Mouse (Mus musculus) forebrain, embryonic 11.5 days (tissue): ENCODE data around the gene Hdac7. TPM values are rescaled to one million over a fixed set of nuclear protein-coding genes. Genes with fewer than 3 reads are reported as not detected.
A peak's percentile ranks its signal among the peaks of the same experiment; 100 is the strongest.

Experiments
- ATAC-seq: fragments of 200-750 bp; cut with Nextera tagmentation; replicated peaks from 2 replicates; pipeline ENCODE4 v1.8.0; 2017; ENCODE audit warnings: moderate TSS enrichment; ENCODE audit not compliant: low FRiP score
- DNase-seq: peaks from one replicate; pipeline ENCODE4 v3.0.0-alpha.2; 2017; ENCODE audit warnings: low spot score
- H3K27ac ChIP-seq: fragments of 300-500 bp; sonication (generic); 2 replicates; pipeline ENCODE4 v1.5.1; 2014; ENCODE audit warnings: low read depth, low read length
- H3K27me3 ChIP-seq: fragments of 300-500 bp; sonication (generic); 2 replicates; pipeline ENCODE4 v1.6.1; 2014; ENCODE audit warnings: mild to moderate bottlenecking, low read length, mixed read lengths; ENCODE audit not compliant: control insufficient read depth, insufficient read depth
- H3K36me3 ChIP-seq: fragments of 300-500 bp; sonication (generic); 2 replicates; pipeline ENCODE4 v1.6.1; 2014; ENCODE audit warnings: mild to moderate bottlenecking, low read length, moderate library complexity, mixed read lengths; ENCODE audit not compliant: control insufficient read depth, insufficient read depth
- H3K4me1 ChIP-seq: fragments of 300-500 bp; sonication (generic); replicated peaks from 2 replicates; pipeline ENCODE4 v1.6.1; 2014; ENCODE audit warnings: low read length, mixed read lengths; ENCODE audit not compliant: control insufficient read depth, insufficient read depth
- H3K4me2 ChIP-seq: fragments of 300-500 bp; sonication (generic); 2 replicates; pipeline ENCODE4 v1.6.1; 2014; ENCODE audit warnings: low read depth, mild to moderate bottlenecking, low read length, moderate library complexity, mixed read lengths; ENCODE audit not compliant: severe bottlenecking
- H3K4me3 ChIP-seq: fragments of 300-500 bp; sonication (generic); 2 replicates; pipeline ENCODE4 v1.5.1; 2014; ENCODE audit warnings: low read depth, low read length
- H3K9ac ChIP-seq: fragments of 300-500 bp; sonication (generic); 2 replicates; pipeline ENCODE4 v1.6.1; 2014; ENCODE audit warnings: low read length
- H3K9me3 ChIP-seq: fragments of 300-500 bp; sonication (generic); 2 replicates; pipeline ENCODE4 v1.6.1; 2016; ENCODE audit warnings: low read length, mixed read lengths; ENCODE audit not compliant: control insufficient read depth
- WGBS: fragments of 180-500 bp; shearing (Covaris S2); extraction: QIAGEN DNeasy Blood & Tissue Kit; methylation state at CpG from one replicate; pipeline ENCODE4 v1.1.7; 2014; 5-methylcytosine and 5-hydroxymethylcytosine counted together
- polyA plus RNA-seq: library from polyadenylated mRNA; unstranded; fragments of >200 nt; fragmentation: Nextera tagmentation; extraction: Ambion mirVana; gene quantifications from 2 replicates; pipeline ENCODE4 v1.2.1, GENCODE M21; 2014

Hdac7 gene
- polyA plus RNA-seq, 1 experiment from 2014 or later = 23.9 TPM

DNA sequence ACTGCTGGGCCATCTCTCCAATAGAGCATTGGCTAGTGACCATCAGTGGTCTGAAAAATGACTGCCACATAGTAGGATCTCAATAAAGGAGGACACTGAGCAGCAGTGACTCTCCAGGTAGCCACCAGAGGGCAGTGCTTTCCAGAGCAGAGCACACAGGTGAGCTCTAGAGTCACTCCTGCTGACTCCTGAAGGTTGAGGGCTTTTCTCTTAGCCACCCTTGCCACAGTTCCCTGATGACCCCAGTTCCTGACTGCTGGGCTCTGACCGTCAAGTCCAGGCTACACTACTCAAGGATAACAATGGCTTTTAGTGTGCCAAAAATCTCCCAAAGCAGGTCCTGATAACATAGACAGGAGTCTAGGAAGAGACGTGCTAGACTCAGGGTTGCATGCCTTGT, 92.6 kb downstream of the Hdac7 start:
- DNase-seq = no peak
- Histone ChIP-seq H3K36me3 (no peaks in the 10 kb centered on the region), H3K4me1 (peaks cover 4% of the 10 kb centered on the region; the same call in 1 of the 2 replicates), H3K27ac (no peak overlapping the region), H3K4me2 (no peak overlapping the region), H3K9me3 (no peaks in the 10 kb centered on the region), H3K27me3 (no peaks in the 10 kb centered on the region), H3K4me3 (no peak overlapping the region), H3K9ac (no peak overlapping the region)
- 92% methylated on average over 2 of the region's 2 CpGs for WGBS
- ATAC-seq = no peak

DNA sequence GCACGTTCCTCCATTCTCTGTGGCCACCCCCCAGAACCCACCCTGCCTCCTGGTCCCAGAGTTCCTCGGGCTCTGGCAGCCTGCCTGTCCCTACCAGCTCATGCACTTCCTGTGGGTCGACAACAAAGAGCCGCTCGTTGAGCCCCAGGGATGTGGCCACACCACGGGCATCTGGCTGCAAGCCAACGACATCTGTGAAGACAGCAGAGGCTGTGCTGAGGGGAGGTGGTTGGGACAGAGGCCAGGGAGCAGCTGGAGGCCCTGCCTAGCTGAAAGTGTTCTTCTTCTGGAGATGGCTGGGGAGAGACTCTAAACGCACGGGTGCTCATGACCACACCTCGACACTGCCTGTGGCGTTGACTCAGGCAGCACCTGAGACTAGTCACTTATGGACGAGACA, 93.6 kb downstream of the Hdac7 start:
- Histone ChIP-seq H3K36me3 (no peaks in the 10 kb centered on the region), H3K4me1 (peaks cover 4% of the 10 kb centered on the region; the same call in 1 of the 2 replicates), H3K4me2 (no peak overlapping the region), H3K4me3 (no peak overlapping the region), H3K27me3 (no peaks in the 10 kb centered on the region), H3K27ac (no peak overlapping the region), H3K9ac (no peak overlapping the region; the same call in 1 of the 2 replicates), H3K9me3 (no peaks in the 10 kb centered on the region)
- peak; percentile 70 for ATAC-seq
- WGBS = 50% methylated on average over 12 of the region's 12 CpGs
- DNase-seq = peak; percentile 77

DNA sequence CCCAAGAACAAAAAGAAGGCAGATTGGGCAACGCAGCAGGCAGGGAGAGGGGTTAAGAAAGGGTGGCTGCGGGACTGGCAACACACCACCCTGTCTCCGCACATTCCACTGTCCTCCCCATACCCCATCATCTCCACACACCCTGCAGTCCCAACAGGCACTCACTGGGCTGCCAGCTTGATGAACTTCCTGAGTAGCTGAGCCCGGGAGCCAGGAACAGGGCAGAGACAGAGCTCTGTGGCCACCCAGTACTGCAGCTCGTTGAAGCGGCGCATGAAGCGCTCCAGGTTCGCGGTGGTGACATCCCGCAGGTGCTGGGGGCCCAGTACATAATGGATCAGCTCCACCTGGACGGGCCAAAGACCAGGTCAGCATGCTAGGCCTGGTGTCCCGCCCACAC, 94.5 kb downstream of the Hdac7 start:
- Histone ChIP-seq H3K9me3 (no peaks in the 10 kb centered on the region), H3K27me3 (no peaks in the 10 kb centered on the region), H3K27ac (no peak overlapping the region), H3K9ac (no peak overlapping the region), H3K4me2 (no peak overlapping the region), H3K4me3 (no peak overlapping the region), H3K36me3 (no peaks in the 10 kb centered on the region), H3K4me1 (peaks cover 4% of the 10 kb centered on the region; the same call in 1 of the 2 replicates)
- ATAC-seq (no peak), DNase-seq (no peak)
- WGBS = 91% methylated on average over 13 of the region's 13 CpGs

DNA sequence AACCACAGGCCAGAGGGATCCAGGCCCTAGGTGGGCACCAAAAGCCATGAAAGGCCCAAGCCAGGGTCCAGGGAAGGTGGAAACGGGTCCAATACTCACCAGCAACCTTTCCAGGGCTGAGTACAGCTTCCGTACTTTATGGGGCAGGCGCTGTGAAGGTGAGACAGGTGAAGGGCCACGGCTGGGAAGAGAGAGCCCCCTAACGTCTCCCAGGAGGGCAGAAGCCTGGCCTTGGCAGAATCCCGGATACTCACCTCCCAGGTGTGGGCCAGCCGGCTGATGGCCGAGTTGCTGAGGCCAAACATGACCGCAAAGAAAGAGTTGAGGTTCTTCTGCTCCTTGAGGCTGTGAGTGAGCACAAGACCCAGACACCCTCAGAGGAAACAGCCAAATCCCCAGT, 94.9 kb downstream of the Hdac7 start:
- Histone ChIP-seq H3K9me3 (no peaks in the 10 kb centered on the region), H3K9ac (no peak overlapping the region), H3K36me3 (no peaks in the 10 kb centered on the region), H3K4me2 (no peak overlapping the region), H3K27ac (no peak overlapping the region), H3K27me3 (no peaks in the 10 kb centered on the region), H3K4me1 (peaks cover 4% of the 10 kb centered on the region; the same call in 1 of the 2 replicates), H3K4me3 (no peak overlapping the region)
- 92% methylated on average over 9 of the region's 9 CpGs for whole genome bisulfite sequencing
- ATAC-seq = no peak
- DNase-seq = no peak

DNA sequence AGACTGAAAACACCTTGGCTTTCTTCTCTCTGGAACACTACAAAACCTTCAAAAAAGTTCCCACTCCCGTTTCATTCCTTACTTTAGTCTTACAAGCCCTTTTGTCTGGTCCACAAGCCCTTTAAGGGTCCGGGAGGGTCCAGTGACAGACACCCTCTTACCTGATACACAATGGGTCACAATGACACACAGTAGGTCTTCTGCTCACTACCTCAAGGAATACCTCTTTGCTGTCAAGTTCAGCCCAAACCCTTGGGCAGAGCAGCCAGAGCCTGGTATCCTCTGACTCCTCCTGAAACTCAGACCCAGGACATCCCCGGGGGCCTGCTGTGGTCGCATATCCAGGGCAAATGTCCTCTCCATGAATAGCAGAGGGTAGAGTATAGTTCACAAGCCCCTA, 95.3 kb downstream of the Hdac7 start:
- H3K9me3 ChIP-seq = no peaks in the 10 kb centered on the region
- no peak for ATAC-seq
- H3K4me3 ChIP-seq = no peak overlapping the region
- no peak overlapping the region for H3K9ac ChIP-seq
- H3K4me1 ChIP-seq = peaks cover 4% of the 10 kb centered on the region; the same call in 1 of the 2 replicates
- H3K4me2 ChIP-seq = no peak overlapping the region
- H3K27me3 ChIP-seq = no peaks in the 10 kb centered on the region
- 81% methylated on average over 4 of the region's 4 CpGs for WGBS
- no peaks in the 10 kb centered on the region for H3K36me3 ChIP-seq
- H3K27ac ChIP-seq = no peak overlapping the region
- no peak for DNase-seq

DNA sequence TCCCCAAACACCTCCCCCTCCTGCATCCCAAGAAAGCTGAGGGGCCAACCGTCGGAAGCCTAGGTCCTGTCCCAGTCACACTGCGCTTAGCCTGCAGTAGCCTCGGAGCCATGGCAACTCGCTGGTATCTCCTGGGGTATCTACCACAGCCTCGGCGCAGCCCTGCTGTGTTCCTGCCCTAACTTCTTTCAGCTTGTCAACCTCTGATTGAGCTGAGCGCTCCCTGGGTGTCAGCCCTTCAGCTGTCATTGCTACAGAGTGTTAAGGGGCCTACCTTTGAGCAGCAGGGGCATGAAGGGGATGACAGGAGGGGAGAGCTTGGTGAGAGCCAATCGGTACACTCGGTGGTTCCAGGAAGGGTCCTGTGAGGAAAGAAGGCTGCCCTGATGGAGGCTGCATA, 96.0 kb downstream of the Hdac7 start:
- Histone ChIP-seq H3K4me3 (no peak overlapping the region), H3K36me3 (no peaks in the 10 kb centered on the region), H3K27me3 (no peaks in the 10 kb centered on the region), H3K27ac (no peak overlapping the region), H3K4me2 (no peak overlapping the region), H3K9me3 (no peaks in the 10 kb centered on the region), H3K9ac (no peak overlapping the region), H3K4me1 (peaks cover 4% of the 10 kb centered on the region; the same call in 1 of the 2 replicates)
- 65% methylated on average over 10 of the region's 10 CpGs for WGBS
- ATAC-seq = no peak
- no peak for DNase-seq

DNA sequence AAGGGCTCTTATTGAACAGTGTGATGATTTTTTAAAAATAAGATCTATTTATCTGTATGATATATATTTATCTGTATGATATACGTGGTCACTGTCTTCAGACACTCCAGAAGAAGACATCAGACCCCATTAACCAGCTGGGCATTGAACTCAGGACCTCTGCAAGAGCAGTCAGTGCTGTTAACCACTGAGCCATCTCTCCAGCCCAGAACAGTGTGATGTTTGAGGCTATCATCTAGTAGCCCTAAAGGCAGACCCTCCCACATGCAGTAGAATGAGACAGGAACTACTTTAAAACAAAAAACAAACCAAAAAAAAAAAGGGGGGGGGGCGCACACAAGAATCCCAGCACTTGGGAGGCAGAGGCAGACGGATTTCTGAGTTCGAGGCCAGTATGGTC, 96.8 kb downstream of the Hdac7 start:
- no peak overlapping the region for H3K4me2 ChIP-seq

DNA sequence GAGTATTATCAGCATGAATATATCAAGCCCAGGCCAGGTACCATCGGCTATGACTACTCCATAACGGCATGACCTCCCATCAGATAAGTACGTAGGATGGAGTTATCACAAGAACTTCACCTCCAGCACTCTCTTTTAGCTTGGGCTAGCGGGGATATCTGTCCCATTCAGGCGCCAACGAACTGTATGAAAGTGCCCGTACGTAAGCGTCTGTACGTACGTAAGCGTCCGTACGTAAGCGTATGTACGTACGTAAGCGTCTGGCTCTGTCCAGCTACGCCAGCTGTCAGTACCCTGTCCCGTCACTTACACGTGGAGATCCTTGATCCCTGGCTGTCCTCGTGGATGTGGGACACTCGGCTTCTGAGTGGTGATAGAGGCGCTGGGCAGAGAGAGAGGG, 97.6 kb downstream of the Hdac7 start:
- no peak overlapping the region for H3K27ac ChIP-seq

More for the DNA sequence above, 96.8 kb downstream of the Hdac7 start:
- no peaks in the 10 kb centered on the region for H3K36me3 ChIP-seq
- ATAC-seq (no peak), DNase-seq (no peak)
- no peaks in the 10 kb centered on the region for H3K9me3 ChIP-seq
- no peak overlapping the region for H3K9ac ChIP-seq
- no peak overlapping the region for H3K27ac ChIP-seq
- no peaks in the 10 kb centered on the region for H3K27me3 ChIP-seq
- no peak overlapping the region for H3K4me3 ChIP-seq
- WGBS = 85% methylated on average over 4 of the region's 4 CpGs
- H3K4me1 ChIP-seq = peaks cover 4% of the 10 kb centered on the region; the same call in 1 of the 2 replicates

DNA sequence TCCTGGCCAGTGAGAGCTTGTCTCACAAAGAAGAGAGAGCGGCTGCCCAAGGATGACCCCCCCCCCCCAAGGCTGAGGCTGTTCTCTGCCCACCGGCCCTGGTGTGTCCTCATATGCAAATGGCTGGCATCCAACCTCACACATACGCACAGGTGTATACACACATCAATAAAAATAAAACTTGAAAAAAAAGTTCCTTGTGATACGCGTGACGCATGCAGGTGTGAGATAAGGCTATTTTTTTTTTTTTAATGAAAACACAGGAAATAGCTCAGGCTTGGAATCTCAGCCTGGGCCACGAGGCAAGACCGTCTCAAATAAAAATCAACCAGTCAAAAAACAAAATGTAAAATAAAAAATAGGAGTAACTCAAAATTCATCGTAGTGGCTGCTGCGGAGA, 98.0 kb downstream of the Hdac7 start:
- DNase-seq = no peak
- H3K9ac ChIP-seq = no peak overlapping the region
- no peaks in the 10 kb centered on the region for H3K27me3 ChIP-seq
- WGBS = 93% methylated on average over 10 of the region's 10 CpGs
- no peaks in the 10 kb centered on the region for H3K36me3 ChIP-seq
- ATAC-seq = no peak
- H3K4me3 ChIP-seq = no peak overlapping the region
- peaks cover 4% of the 10 kb centered on the region; the same call in 1 of the 2 replicates for H3K4me1 ChIP-seq
- no peak overlapping the region for H3K27ac ChIP-seq
- no peak overlapping the region for H3K4me2 ChIP-seq
- H3K9me3 ChIP-seq = no peaks in the 10 kb centered on the region

More for the DNA sequence above, 97.6 kb downstream of the Hdac7 start:
- H3K9me3 ChIP-seq = no peaks in the 10 kb centered on the region
- H3K36me3 ChIP-seq = no peaks in the 10 kb centered on the region
- no peaks in the 10 kb centered on the region for H3K27me3 ChIP-seq
- WGBS = 94% methylated on average over 24 of the region's 24 CpGs
- H3K4me2 ChIP-seq = no peak overlapping the region
- DNase-seq (no peak), ATAC-seq (no peak)
- peaks cover 4% of the 10 kb centered on the region; the same call in 1 of the 2 replicates for H3K4me1 ChIP-seq
- H3K9ac ChIP-seq = no peak overlapping the region
- no peak overlapping the region for H3K4me3 ChIP-seq
